Mouse (Mus musculus) c-Kit-negative CD71-positive TER-119-positive erythroid progenitor cells, embryonic 14.5 days (primary cell): ENCODE results near the gene Trim63.
"Not testable (repeated sequence)": the region's sequence is repeated elsewhere in the genome, so short reads cannot be mapped to it uniquely, and the experiment has no call there.

Experiments
- DNase-seq: peaks from one replicate; pipeline ENCODE4 v3.0.0-alpha.2; 2013; ENCODE audit warnings: low read depth, low spot score

Trim63 gene

DNA sequence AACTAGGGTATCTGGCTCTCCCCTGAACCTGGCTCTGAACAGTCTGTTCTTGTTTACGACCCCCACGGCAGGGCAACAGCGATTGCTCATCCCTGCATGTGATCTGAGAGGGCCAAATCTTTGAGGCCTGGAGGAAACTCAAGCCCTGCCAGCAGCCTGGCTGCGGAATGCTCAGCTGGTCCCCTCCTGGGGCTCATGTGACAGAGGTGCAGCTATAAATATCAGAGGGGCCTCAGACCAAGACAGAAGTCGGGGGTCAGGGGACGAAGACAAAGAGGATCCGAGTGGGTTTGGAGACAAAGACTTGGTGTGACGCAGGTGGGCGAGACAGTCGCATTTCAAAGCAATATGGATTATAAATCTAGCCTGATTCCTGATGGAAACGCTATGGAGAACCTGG lies at the start of gene Trim63:
Trim63 (plus strand) TSS at position 245 of the 400 bp plus-strand sequence.
- no peak for DNase-seq

DNA sequence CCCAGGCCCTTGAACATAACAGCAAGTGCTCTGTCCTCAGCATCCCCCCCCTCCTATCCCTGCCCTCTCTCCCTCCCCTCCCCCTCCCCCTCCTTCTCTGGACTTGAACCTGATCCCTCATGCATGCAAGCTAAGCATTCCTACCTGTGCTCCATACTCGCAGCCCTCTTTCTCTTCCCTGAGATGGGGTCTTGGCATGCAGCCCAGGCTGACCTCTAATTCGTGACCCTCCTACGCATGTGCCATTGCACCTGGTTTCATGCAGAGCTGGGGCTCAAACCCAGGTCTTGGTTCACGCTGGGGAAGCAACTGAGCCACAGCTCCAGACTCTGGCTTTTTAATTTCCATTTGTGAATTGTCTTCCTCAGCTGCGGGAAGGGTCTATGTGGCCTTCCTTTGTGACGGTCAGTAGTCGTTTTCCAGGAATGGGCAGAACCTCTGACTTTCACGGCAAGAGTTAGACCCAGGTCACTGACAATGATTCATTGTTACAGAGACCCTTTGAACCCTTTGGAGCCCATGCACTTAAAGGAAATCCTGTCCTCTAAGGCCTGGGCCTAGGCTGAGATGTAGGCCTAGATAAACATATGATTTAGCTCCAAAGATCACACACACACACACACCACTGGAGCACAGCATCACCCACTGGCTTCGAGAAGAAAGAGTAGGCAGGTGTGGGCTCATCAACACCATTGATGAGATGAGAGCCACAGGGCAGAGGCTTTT lies 48.9 kb upstream of the Trim63 start:
- no peak for DNase-seq

- no peak for DNase-seq
Observed at GRCm38 (mm10) chr4:134268102-134268655, 46.7 kb upstream of the Trim63 start.

DNA sequence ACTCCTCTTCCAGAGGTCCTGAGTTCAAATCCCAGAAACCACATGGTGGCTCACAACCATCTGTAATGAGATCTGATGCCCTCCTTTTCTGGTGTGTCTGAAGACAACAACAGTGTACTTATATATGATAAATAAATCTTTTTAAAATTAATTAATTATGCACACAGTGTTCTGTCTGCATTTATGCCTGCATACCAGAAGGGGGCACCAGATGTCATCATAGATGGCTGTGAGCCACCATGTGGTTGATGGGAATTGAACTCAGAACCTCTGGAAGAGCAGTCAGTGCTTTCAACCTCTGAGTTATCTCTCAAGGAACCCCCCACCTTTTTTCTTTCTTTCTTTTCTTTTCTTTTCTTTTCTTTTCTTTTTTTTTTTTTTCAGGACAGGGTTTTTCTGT lies 45.3 kb upstream of the Trim63 start:
- not testable (repeated sequence) for DNase-seq

DNA sequence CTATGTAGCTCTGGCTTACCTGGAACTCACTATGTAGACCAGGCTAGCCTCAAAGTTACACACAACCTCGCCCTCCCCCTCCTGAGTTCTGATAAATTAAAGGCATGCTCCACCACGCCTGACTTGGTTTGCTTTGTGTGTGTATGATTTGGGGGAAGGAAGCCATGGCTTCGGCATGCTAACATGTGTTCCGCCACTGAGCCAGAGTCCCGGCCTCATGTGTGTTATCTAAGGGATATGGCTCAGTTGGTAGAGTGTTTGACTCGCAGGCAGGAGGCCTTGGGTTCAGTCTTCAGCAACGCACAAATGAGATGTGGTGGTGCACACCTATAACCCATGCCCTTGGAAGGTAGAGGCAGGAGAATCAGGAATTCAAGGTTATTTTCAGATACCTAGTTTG lies 42.9 kb upstream of the Trim63 start:
- no peak for DNase-seq

- no peak for DNase-seq
Observed at GRCm38 (mm10) chr4:134272731-134273416, 42.0 kb upstream of the Trim63 start.

- peak; percentile 82 for DNase-seq
Observed at GRCm38 (mm10) chr4:134273417-134274345, 41.2 kb upstream of the Trim63 start.

DNA sequence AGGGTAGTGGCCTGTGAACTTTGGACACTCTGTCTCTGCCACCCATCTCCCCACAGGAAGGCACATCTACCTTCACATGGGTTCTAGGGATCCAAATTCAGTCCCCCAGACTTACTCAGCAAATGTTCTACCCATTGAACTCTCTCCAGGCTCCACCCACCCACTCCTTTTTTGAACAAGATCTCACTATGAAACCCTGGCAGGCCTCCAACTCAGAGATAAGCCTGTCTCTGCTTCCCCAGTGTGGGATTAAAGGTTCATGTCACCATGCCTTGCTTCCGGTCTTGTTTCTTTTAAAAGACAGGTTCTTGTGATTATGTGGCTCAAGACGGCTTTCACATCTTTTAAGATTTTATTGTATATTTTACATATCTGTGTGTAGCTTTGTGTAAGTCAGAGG lies 30.0 kb upstream of the Trim63 start:
- DNase-seq, result peak; percentile 66

DNA sequence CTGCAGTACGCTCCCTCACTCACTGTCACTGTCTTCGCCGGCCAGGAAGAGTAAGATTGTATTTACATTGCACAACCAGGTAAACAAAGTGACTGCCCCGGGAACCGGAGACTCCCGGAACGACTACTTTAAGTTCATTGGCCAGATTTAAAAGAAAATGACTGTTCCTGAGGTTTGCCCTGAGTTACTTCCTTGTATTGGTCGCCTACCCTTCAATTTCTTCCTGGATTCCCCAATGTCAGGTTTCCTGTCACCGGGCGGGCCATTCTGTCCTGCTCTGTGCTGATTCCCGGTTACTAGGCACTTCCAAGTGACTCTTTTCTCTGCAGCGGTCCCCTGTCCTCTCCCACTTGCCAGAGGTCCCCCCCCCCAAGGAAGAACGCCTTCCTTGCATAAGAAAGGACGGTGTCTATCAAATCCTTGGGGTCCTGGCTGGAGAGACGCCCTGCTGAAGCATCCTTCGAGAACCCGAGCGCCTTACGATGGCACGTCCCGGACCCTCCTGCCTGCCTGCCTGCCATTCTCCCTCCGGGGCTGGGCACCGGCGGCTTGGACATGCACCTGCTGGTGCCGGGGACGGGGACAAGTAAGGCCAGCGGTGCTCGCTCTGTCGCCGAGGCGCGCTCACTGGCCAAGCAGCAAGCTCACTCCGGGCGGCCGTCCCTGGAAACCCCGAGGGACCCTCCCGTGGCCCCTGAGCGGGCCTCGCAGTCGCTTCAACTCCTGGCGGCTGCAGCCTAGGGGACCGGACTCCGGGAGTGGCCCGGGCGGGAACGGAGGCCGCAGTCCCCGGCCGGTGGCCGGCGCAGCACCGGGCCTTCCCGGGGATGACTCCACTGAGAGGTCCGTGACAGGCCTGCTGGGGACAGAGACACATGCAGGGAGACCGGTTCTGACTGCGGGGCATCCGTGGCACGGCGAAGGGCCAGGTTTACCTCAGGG lies 28.4 kb upstream of the Trim63 start:
- DNase-seq, result no peak

DNA sequence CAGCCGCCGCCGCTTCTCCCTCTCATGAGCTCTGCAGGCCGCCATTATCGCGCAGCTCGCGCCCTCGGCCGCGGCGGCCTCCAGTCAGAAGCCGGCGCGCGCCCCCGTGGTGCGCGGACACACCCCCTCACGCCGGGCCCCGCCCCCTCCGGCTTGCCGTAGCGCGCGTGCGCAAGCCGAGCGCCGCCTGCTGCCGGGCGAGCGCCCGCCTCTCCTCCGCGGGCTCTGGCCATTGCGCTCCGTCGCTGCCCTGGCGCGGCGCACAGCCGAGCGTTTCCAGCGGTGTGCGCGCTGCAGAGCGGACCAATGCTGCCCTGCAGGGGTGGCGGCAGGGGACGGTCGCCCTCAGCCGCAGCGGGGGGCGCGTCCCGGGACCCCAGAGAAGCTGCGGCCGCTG lies 27.8 kb upstream of the Trim63 start:
- peak; percentile 83 for DNase-seq

- peak; percentile 60 for DNase-seq
Observed at GRCm38 (mm10) chr4:134287575-134288025, 27.3 kb upstream of the Trim63 start, which contains the start of gene Pdik1l. Gene Pdik1l (minus strand): TSS chr4:134287895.

DNA sequence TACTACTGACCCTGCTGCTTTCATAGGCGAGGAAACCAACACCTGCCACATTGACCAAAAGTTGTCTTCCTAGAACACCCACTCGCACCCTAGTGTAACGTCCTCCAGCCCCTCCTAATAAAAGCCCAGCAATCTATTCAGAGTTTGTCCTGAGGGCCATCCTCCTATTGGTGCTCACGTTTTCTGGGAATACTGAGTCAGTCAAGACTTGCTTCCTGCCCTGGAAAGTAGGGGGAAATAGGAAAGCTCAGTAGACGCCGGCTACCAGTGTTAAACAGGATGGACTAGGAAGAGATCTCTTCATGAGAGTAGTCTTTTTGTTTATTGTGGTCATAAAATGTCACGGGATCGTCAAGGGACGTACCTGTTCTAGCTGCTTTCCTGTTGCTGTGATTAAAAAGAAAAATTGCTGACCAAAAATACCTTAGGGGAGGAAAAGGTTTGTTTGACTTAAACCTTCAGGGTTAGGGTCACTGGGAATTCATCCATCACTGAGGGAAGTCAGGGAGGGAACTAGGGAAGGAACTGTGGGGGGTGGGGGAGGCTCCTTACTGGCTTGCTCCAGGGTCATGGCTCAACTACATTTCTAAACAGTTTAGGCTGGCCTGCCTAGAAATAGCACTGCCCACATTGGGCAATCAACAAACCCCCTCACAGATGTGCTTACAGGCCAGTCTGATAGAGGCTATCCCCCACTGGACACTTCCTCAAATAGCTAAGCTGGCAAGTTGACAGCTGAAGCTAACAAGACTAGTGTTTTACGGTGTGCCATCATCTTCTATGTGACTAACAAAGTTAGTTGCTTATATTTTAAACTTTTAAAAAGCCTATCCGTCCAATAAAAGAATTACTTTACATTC lies 26.3 kb upstream of the Trim63 start:
- no peak for DNase-seq

DNA sequence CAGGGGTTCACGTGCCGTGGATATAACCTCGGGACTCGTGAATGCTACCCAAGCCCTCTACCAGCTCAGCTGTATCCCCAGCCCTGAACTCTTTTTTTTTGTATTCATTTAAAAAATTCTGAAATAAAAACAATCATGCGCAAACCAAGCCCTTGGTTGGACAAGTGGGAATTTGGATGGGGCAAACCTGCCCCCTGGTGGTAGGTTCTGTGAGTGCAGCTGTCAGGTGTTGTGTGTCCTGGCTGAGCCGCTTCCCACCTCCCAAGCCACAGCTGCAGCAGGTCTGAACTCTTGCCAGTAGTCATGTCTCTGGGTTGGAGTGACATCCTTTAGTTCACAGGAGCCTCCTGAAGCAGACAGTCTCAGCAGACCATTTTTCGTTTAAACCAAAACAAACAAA lies 22.9 kb upstream of the Trim63 start:
- DNase-seq, result peak; percentile 66

- no peak for DNase-seq
Observed at GRCm38 (mm10) chr4:134293061-134293691, 21.7 kb upstream of the Trim63 start.

GRCm38 (mm10) chr4:134293692-134294163 lies 21.2 kb upstream of the Trim63 start:
- DNase-seq, result no peak

GRCm38 (mm10) chr4:134296096-134296495 lies 18.8 kb upstream of the Trim63 start:
- not testable (repeated sequence) for DNase-seq

- no peak for DNase-seq
Observed at GRCm38 (mm10) chr4:134296523-134296922, 18.4 kb upstream of the Trim63 start.

GRCm38 (mm10) chr4:134297369-134297768 lies 17.6 kb upstream of the Trim63 start:
- DNase-seq, result no peak
